Mouse (Mus musculus): ENCODE results near the gene Cdc6. TPM values are rescaled to one million over a fixed set of nuclear protein-coding genes. Genes with fewer than 3 reads are reported as not detected.

The Cdc6 gene
- polyA plus RNA-seq, 1 experiment from 2014 or later, result 5.6 TPM

DNA sequence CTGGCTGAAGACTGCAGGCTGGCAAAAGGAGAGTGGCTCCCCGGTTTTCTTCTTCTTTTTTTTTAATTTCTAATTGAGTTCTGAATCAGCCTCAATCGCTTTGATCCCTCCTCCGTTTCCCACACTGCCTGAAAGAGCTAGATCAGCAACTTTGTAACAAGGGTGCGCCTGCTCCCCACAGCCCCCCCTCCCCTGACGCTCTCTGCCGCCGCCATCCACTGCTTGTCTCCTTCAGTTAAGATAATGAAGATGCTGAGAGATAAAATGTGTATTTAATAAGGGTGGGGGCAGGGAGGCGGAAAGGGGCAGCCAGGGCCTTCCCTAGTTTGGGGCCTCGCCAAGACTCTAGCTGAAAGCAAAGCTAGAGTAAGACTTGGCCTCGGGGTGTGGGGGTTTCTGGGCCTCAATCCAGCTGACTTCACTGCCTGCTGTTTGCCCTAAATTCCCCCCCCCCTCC, 17.7 kb downstream of the Cdc6 start:
- ATAC-seq (ENCODE audit: low FRiP score, low TSS enrichment) (peak; percentile 14; the same call in 1 of the 2 replicates), DNase-seq (peak; percentile 79)
- H3K9ac ChIP-seq (replicated peaks; ENCODE audit: low read length), result no peak overlapping the region
- H3K4me3 ChIP-seq (replicated peaks; ENCODE audit: low read depth, low read length), result no peak overlapping the region
- H3K27ac ChIP-seq (replicated peaks; ENCODE audit: low read depth, low read length), result peak overlapping the region; percentile 45
- WGBS, result 2% methylated on average over 10 of the region's 10 CpGs
- H3K27me3 ChIP-seq (ENCODE audit: control insufficient read depth, insufficient read depth, low read length), result no peaks in the 10 kb centered on the region
- peaks cover 48% of the 10 kb centered on the region for H3K4me1 ChIP-seq (ENCODE audit: control insufficient read depth, insufficient read depth, low read length)
- no peaks in the 10 kb centered on the region for H3K9me3 ChIP-seq (ENCODE audit: control insufficient read depth, low read length)
- no peaks in the 10 kb centered on the region for H3K36me3 ChIP-seq (ENCODE audit: control insufficient read depth, insufficient read depth, low read length)
- peak overlapping the region; percentile 20; the same call in 1 of the 2 replicates for H3K4me2 ChIP-seq (ENCODE audit: low read length)

DNA sequence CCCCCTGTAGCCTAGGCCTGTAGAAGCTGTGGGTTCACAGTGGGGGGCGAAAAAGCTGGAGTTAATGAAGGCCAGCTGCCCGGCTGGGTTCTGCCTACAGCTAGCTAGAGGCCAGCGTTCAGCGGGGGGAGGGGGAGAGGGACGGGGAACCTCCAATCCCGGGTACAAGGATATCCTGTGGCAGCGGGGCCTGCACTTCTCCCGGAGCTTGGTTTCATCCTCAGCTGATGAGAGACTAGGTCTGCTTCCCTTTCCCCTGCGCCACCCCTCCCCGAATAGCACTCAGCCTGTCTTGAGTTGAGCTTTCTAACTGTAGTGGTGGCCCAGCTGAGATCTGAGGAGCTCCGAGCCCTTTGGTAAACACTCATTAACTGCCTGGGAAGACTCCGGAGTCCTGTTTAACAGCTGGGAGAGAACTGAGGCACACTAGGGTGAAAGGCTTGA, 18.3 kb downstream of the Cdc6 start:
- no peak overlapping the region for H3K4me3 ChIP-seq (replicated peaks; ENCODE audit: low read depth, low read length)
- ATAC-seq (ENCODE audit: low FRiP score, low TSS enrichment) (peak; percentile 28; the same call in 1 of the 2 replicates), DNase-seq (peak; percentile 77)
- H3K4me2 ChIP-seq (ENCODE audit: low read length), result peak overlapping the region; percentile 20; the same call in 1 of the 2 replicates
- no peaks in the 10 kb centered on the region for H3K27me3 ChIP-seq (ENCODE audit: control insufficient read depth, insufficient read depth, low read length)
- H3K27ac ChIP-seq (replicated peaks; ENCODE audit: low read depth, low read length), result peak overlapping the region; percentile 45
- no peaks in the 10 kb centered on the region for H3K36me3 ChIP-seq (ENCODE audit: control insufficient read depth, insufficient read depth, low read length)
- 11% methylated on average over 12 of the region's 12 CpGs for WGBS
- H3K4me1 ChIP-seq (ENCODE audit: control insufficient read depth, insufficient read depth, low read length), result peaks cover 53% of the 10 kb centered on the region
- H3K9ac ChIP-seq (replicated peaks; ENCODE audit: low read length), result no peak overlapping the region; the same call in 1 of the 2 replicates
- H3K9me3 ChIP-seq (ENCODE audit: control insufficient read depth, low read length), result no peaks in the 10 kb centered on the region

DNA sequence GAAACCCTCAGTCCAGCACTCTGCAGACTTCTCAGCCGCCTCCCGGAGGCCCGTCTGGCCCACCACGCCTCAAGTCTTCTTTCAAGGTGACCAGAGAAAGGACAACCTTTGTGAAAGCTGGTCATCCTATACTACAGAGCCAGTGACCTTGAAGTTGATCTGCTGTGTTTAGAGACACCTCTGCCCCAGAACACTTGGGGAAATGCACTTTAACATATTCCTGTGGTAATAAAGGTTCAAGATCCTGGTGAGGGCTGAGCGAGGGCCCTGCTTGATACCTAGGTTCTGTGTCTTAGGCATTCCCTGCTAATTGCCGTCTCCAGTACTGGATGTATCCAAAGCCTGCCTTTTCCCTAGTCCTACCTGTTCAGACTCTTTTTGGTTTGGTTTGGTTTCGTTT, 19.0 kb downstream of the Cdc6 start:
- Histone ChIP-seq H3K27me3 (ENCODE audit: control insufficient read depth, insufficient read depth, low read length) (no peaks in the 10 kb centered on the region), H3K4me2 (ENCODE audit: low read length) (no peak overlapping the region), H3K9ac (replicated peaks; ENCODE audit: low read length) (no peak overlapping the region), H3K36me3 (ENCODE audit: control insufficient read depth, insufficient read depth, low read length) (no peaks in the 10 kb centered on the region), H3K4me1 (ENCODE audit: control insufficient read depth, insufficient read depth, low read length) (peaks cover 58% of the 10 kb centered on the region), H3K27ac (replicated peaks; ENCODE audit: low read depth, low read length) (no peak overlapping the region), H3K9me3 (ENCODE audit: control insufficient read depth, low read length) (no peaks in the 10 kb centered on the region), H3K4me3 (replicated peaks; ENCODE audit: low read depth, low read length) (no peak overlapping the region)
- ATAC-seq (ENCODE audit: low FRiP score, low TSS enrichment) (no peak), DNase-seq (no peak)
- 71% methylated on average over 7 of the region's 7 CpGs for WGBS

DNA sequence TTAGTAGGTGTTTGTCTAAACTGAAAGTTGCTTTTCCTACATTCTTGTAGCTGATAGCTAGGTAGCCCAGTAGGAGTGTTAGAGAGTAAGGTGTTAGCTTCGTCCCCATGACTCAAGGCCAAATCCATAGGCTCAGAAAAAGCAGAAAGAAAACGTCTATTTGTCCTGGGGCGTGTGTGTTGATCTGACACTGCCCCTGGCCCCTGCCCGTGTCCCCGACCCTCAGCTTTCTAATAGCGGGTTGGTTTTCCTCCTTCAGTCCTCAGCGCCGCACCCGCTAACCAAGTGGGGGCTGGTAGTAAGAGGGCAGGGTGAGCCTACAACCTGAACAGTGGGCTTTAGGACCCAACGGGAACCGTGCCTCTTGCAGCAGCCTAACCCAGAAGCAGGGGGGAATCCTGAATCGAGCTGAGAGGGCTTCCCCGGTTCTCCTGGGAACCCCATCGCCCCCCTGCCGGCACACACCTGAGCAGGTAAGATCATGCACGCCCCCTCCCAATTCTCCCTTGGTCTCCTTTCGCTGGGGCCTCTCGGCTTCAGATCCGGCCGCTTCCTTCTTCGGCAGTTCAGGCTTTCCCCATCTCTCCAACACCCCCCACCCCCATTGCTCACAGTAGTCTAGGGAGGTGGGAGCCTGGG, 20.0 kb downstream of the Cdc6 start, which contains the start of gene Rara:
Gene Rara (plus strand): TSS at position 381 of the 639 bp plus-strand sequence.
- Histone ChIP-seq H3K4me1 (ENCODE audit: control insufficient read depth, insufficient read depth, low read length) (peaks cover 68% of the 10 kb centered on the region), H3K27me3 (ENCODE audit: control insufficient read depth, insufficient read depth, low read length) (no peaks in the 10 kb centered on the region), H3K9me3 (ENCODE audit: control insufficient read depth, low read length) (no peaks in the 10 kb centered on the region), H3K9ac (replicated peaks; ENCODE audit: low read length) (peak within 1 kb of the TSS; percentile 82), H3K4me3 (replicated peaks; ENCODE audit: low read depth, low read length) (peak within 1 kb of the TSS; percentile 62), H3K27ac (replicated peaks; ENCODE audit: low read depth, low read length) (0 out of 2 replicates have a peak within 1 kb of the TSS, but pooled peaks have one; percentile 10), H3K36me3 (ENCODE audit: control insufficient read depth, insufficient read depth, low read length) (no peaks in the 10 kb centered on the region), H3K4me2 (ENCODE audit: low read length) (peak within 1 kb of the TSS; percentile 66)
- ATAC-seq (ENCODE audit: low FRiP score, low TSS enrichment) (no peak), DNase-seq (peak; percentile 78)
- WGBS, result 8% methylated on average over 21 of the region's 21 CpGs

DNA sequence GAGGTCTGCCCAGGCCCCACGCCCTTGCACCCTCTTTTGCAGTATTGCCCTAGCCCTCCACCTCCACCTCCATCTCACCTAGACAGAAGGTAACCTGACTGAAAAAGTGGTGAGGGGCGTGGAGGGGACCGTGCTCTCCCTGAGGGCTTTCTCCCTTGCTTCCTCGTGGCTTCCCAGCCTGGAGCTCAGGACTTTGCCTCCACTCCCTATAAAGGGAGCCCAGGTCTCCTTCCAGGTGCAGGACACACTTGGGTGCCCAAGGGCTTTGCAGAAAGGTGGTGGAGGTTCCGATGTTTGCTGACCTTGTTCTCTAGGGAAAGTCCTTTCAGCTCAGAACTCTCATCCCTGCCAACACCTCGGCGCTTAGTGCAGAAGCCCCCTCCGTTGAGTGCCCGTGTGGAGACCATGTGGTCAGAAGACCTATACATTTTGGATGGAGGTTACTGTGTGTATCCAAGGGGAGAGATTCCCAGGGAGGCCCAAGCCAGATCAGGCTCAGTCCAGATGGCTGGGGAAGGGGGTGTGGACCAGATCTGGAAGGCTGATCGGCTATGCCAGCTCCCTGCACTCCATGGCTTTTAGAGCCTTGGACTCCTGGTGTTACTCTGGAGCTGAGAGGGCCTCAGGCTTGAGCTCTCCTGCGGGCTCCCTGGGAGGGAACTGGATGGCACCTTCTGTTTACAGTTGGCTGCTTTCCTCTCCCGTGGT, 20.7 kb downstream of the Cdc6 start:
- no peaks in the 10 kb centered on the region for H3K27me3 ChIP-seq (ENCODE audit: control insufficient read depth, insufficient read depth, low read length)
- H3K9me3 ChIP-seq (ENCODE audit: control insufficient read depth, low read length), result no peaks in the 10 kb centered on the region
- H3K4me1 ChIP-seq (ENCODE audit: control insufficient read depth, insufficient read depth, low read length), result peaks cover 75% of the 10 kb centered on the region
- peak; percentile 13 for DNase-seq
- H3K9ac ChIP-seq (replicated peaks; ENCODE audit: low read length), result peak overlapping the region; percentile 82
- H3K4me3 ChIP-seq (replicated peaks; ENCODE audit: low read depth, low read length), result peak overlapping the region; percentile 62
- no peaks in the 10 kb centered on the region for H3K36me3 ChIP-seq (ENCODE audit: control insufficient read depth, insufficient read depth, low read length)
- no peak overlapping the region for H3K27ac ChIP-seq (replicated peaks; ENCODE audit: low read depth, low read length)
- 9% methylated on average over 12 of the region's 12 CpGs for WGBS
- no peak for ATAC-seq (ENCODE audit: low FRiP score, low TSS enrichment)
- peak overlapping the region; percentile 66 for H3K4me2 ChIP-seq (ENCODE audit: low read length)

DNA sequence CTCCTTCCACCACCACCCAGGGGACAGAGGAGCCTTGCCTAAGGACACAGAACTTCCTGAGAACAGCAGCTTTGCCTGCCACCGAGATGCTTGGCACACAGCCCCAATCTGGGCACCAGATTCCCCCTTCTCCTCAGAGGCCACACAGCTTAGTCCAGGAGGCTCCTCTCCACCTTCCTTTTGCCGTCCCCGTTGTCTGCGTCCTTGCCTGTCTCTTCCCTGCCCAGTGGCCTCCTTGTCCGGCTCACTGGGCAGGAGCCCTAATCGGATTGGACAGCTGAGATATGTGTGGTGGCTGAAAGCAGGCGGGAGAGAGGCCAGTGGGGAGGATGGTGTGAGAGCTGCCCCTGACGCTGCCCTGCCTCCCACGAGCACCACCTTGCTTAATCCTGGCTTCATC, 21.9 kb downstream of the Cdc6 start:
- 5% methylated on average over 9 of the region's 9 CpGs for WGBS
- Histone ChIP-seq H3K27me3 (ENCODE audit: control insufficient read depth, insufficient read depth, low read length) (no peaks in the 10 kb centered on the region), H3K36me3 (ENCODE audit: control insufficient read depth, insufficient read depth, low read length) (no peaks in the 10 kb centered on the region), H3K27ac (replicated peaks; ENCODE audit: low read depth, low read length) (peak overlapping the region; percentile 32), H3K9me3 (ENCODE audit: control insufficient read depth, low read length) (no peaks in the 10 kb centered on the region), H3K4me1 (ENCODE audit: control insufficient read depth, insufficient read depth, low read length) (peaks cover 74% of the 10 kb centered on the region), H3K9ac (replicated peaks; ENCODE audit: low read length) (peak overlapping the region; percentile 9; the same call in 1 of the 2 replicates), H3K4me3 (replicated peaks; ENCODE audit: low read depth, low read length) (0 out of 2 replicates have a peak overlapping the region, but pooled peaks have one; percentile 5), H3K4me2 (ENCODE audit: low read length) (peak overlapping the region; percentile 66)
- peak; percentile 37 for DNase-seq
- ATAC-seq (ENCODE audit: low FRiP score, low TSS enrichment), result no peak

DNA sequence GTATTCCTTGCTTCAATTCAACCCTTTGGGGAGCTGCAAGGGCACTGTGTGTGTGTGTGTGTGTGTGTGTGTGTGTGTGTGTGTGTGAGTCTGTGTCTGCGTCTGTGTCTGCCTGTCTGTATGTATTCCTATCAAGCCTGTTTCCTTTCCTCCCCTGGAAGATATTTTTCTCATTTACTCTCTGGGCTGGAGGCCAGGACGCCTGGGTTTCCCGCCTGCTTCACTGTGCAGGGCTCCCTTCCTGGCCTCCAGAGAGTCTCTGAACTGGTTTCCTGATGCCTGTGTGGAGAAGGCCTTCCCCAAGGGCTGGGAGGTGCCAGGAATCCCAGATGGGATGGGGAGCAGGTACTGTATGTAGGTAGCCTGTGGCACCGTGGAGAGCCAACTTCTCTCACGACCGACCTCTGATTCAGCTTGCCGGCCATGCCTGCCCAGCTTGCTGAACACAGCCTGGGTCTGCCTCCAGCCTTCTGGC, 22.6 kb downstream of the Cdc6 start:
- WGBS, result 55% methylated on average over 7 of the region's 7 CpGs

DNA sequence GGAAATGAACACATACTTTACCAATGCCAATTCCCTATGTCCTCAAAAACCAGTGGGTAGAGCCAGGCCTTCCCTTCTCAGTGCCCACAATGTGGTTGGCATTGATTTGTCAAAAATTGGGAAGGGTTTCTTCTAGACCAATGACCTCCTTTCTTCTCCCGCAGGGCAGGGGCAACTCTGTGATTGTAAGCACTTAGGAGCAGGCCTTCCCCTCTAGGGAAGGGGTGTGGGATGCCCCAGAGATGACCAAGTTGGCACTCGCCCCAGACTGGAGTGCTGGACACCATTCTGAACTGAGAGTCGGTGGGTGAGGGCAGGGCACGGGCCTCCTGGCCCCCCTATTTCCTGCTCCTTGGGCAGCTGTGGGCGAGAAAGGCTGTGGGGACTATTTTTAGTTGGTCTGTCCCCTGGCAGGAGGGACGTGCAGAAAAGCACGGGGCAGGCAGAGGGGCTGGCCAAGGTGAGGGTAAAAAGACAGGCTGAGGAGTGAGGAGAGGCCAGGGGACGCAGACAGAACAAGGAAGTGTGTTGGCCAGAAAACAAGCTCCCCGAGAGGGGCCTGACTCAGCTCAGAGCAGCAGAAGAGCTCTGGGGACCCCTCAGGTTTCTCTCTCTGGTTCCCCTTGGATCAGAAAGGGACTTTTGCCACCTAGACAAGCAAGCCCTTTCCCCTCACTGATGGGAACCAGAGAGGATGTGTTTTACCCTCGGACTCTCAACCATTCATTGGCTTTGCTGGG, 23.3 kb downstream of the Cdc6 start:
- H3K9ac ChIP-seq (replicated peaks; ENCODE audit: low read length), result no peak overlapping the region
- 58% methylated on average over 10 of the region's 10 CpGs for WGBS

More for the DNA sequence above, 22.6 kb downstream of the Cdc6 start:
- H3K36me3 ChIP-seq (ENCODE audit: control insufficient read depth, insufficient read depth, low read length), result no peaks in the 10 kb centered on the region
- no peaks in the 10 kb centered on the region for H3K9me3 ChIP-seq (ENCODE audit: control insufficient read depth, low read length)
- peak overlapping the region; percentile 32; the same call in 1 of the 2 replicates for H3K27ac ChIP-seq (replicated peaks; ENCODE audit: low read depth, low read length)
- H3K4me3 ChIP-seq (replicated peaks; ENCODE audit: low read depth, low read length), result no peak overlapping the region
- 0 out of 2 replicates have a peak overlapping the region, but pooled peaks have one; percentile 2 for H3K9ac ChIP-seq (replicated peaks; ENCODE audit: low read length)
- H3K4me1 ChIP-seq (ENCODE audit: control insufficient read depth, insufficient read depth, low read length), result peaks cover 68% of the 10 kb centered on the region
- no peak for ATAC-seq (ENCODE audit: low FRiP score, low TSS enrichment)
- peak; percentile 17 for DNase-seq
- peak overlapping the region; percentile 66; the same call in 1 of the 2 replicates for H3K4me2 ChIP-seq (ENCODE audit: low read length)
- H3K27me3 ChIP-seq (ENCODE audit: control insufficient read depth, insufficient read depth, low read length), result 0 out of 2 replicates have a peak, but pooled peaks cover 1% of the 10 kb centered on the region

More for the DNA sequence above, 23.3 kb downstream of the Cdc6 start:
- peaks cover 62% of the 10 kb centered on the region for H3K4me1 ChIP-seq (ENCODE audit: control insufficient read depth, insufficient read depth, low read length)
- DNase-seq (no peak), ATAC-seq (ENCODE audit: low FRiP score, low TSS enrichment) (no peak)
- 0 out of 2 replicates have a peak, but pooled peaks cover 7% of the 10 kb centered on the region for H3K27me3 ChIP-seq (ENCODE audit: control insufficient read depth, insufficient read depth, low read length)
- H3K9me3 ChIP-seq (ENCODE audit: control insufficient read depth, low read length), result no peaks in the 10 kb centered on the region
- H3K27ac ChIP-seq (replicated peaks; ENCODE audit: low read depth, low read length), result 0 out of 2 replicates have a peak overlapping the region, but pooled peaks have one; percentile 42
- H3K4me3 ChIP-seq (replicated peaks; ENCODE audit: low read depth, low read length), result no peak overlapping the region
- H3K36me3 ChIP-seq (ENCODE audit: control insufficient read depth, insufficient read depth, low read length), result no peaks in the 10 kb centered on the region
- H3K4me2 ChIP-seq (ENCODE audit: low read length), result no peak overlapping the region
